Mouse (Mus musculus) retina, postnatal 7 days (tissue): ENCODE results near the gene Gm10134.

Experiments used
- DNase-seq: peaks from one replicate; pipeline ENCODE4 v3.0.0-alpha.2; 2012; ENCODE audit warnings: low read depth, low spot score

Gene Gm10134

GRCm38 (mm10) chr2:28532938-28533771 lies 27.3 kb downstream of the Gm10134 start:
- peak; percentile 78 for DNase-seq

GRCm38 (mm10) chr2:28533901-28534435 lies 28.1 kb downstream of the Gm10134 start:
- DNase-seq = no peak

- DNase-seq = no peak
These were observed 28.8 kb downstream of the Gm10134 start for GRCm38 (mm10) chr2:28534436-28535262.

GRCm38 (mm10) chr2:28535263-28535540 lies 29.3 kb downstream of the Gm10134 start:
- no peak for DNase-seq

GRCm38 (mm10) chr2:28535650-28536049 lies 29.8 kb downstream of the Gm10134 start:
- DNase-seq = no peak

- DNase-seq = no peak
These were observed 30.3 kb downstream of the Gm10134 start for GRCm38 (mm10) chr2:28536166-28536565.

- no peak for DNase-seq
These were observed 31.1 kb downstream of the Gm10134 start for GRCm38 (mm10) chr2:28536766-28537633.

- no peak for DNase-seq
These were observed 31.7 kb downstream of the Gm10134 start for GRCm38 (mm10) chr2:28537634-28537920.

GRCm38 (mm10) chr2:28537995-28538816 lies 32.3 kb downstream of the Gm10134 start:
- no peak for DNase-seq

GRCm38 (mm10) chr2:28538817-28539128 lies 32.9 kb downstream of the Gm10134 start:
- no peak for DNase-seq

GRCm38 (mm10) chr2:28539206-28539605 lies 33.3 kb downstream of the Gm10134 start:
- peak; percentile 68 for DNase-seq

GRCm38 (mm10) chr2:28539949-28540348 lies 34.1 kb downstream of the Gm10134 start:
- no peak for DNase-seq

GRCm38 (mm10) chr2:28540587-28541227 lies 34.8 kb downstream of the Gm10134 start:
- DNase-seq = no peak

- no peak for DNase-seq
These were observed 38.0 kb downstream of the Gm10134 start for GRCm38 (mm10) chr2:28543894-28544293.

GRCm38 (mm10) chr2:28545976-28546375 lies 40.1 kb downstream of the Gm10134 start:
- peak; percentile 69 for DNase-seq

GRCm38 (mm10) chr2:28546560-28546959 lies 40.7 kb downstream of the Gm10134 start:
- DNase-seq = no peak

- peak; percentile 76 for DNase-seq
These were observed 41.6 kb downstream of the Gm10134 start for GRCm38 (mm10) chr2:28547237-28548172.

- DNase-seq = no peak
These were observed 43.3 kb downstream of the Gm10134 start for GRCm38 (mm10) chr2:28549157-28549556.

GRCm38 (mm10) chr2:28552301-28552700 lies 46.4 kb downstream of the Gm10134 start:
- no peak for DNase-seq
